Mouse (Mus musculus) heart, embryonic 12.5 days (tissue): ENCODE data around the gene Aanat. TPM values are rescaled to one million over a fixed set of nuclear protein-coding genes. Genes with fewer than 3 reads are reported as not detected.

Experiments
- ATAC-seq: fragments of 200-750 bp; cut with Nextera tagmentation; 2 replicates; pipeline ENCODE4 v1.8.0; 2017; ENCODE audit warnings: moderate TSS enrichment, moderate library complexity; ENCODE audit not compliant: insufficient number of reproducible peaks, low FRiP score
- H3K27ac ChIP-seq: fragments of 300-500 bp; sonication (generic); 2 replicates; pipeline ENCODE4 v1.5.1; 2016; ENCODE audit warnings: mild to moderate bottlenecking, moderate library complexity; ENCODE audit not compliant: poor library complexity, severe bottlenecking
- H3K27me3 ChIP-seq: fragments of 300-500 bp; sonication (generic); replicated peaks from 2 replicates; pipeline ENCODE4 v1.6.1; 2016; ENCODE audit warnings: mild to moderate bottlenecking, moderate library complexity
- H3K36me3 ChIP-seq: fragments of 300-500 bp; sonication (generic); 2 replicates; pipeline ENCODE4 v1.6.1; 2016; ENCODE audit warnings: mild to moderate bottlenecking, moderate library complexity
- H3K4me1 ChIP-seq: fragments of 300-500 bp; sonication (generic); replicated peaks from 2 replicates; pipeline ENCODE4 v1.6.1; 2016; ENCODE audit warnings: mild to moderate bottlenecking
- H3K4me2 ChIP-seq: fragments of 300-500 bp; sonication (generic); 2 replicates; pipeline ENCODE4 v1.6.1; 2016; ENCODE audit warnings: mild to moderate bottlenecking, moderate library complexity
- H3K4me3 ChIP-seq: fragments of 300-500 bp; sonication (generic); 2 replicates; pipeline ENCODE4 v1.5.1; 2016; ENCODE audit warnings: mild to moderate bottlenecking
- H3K9ac ChIP-seq: fragments of 300-500 bp; sonication (generic); 2 replicates; pipeline ENCODE4 v1.6.1; 2016; ENCODE audit warnings: mild to moderate bottlenecking, moderate library complexity
- H3K9me3 ChIP-seq: fragments of 300-500 bp; sonication (generic); replicated peaks from 2 replicates; pipeline ENCODE4 v1.6.1; 2016; ENCODE audit warnings: mild to moderate bottlenecking, moderate library complexity
- WGBS: fragments of 180-500 bp; shearing (Covaris S2); methylation state at CpG from one replicate; pipeline ENCODE4 v1.1.7; 2016; 5-methylcytosine and 5-hydroxymethylcytosine counted together
- polyA plus RNA-seq: library from polyadenylated mRNA; unstranded; fragments of >200 nt; fragmentation: Nextera tagmentation; extraction: Ambion mirVana; gene quantifications from 2 replicates; pipeline ENCODE4 v1.2.1, GENCODE M21; 2016

Aanat gene
- polyA plus RNA-seq, 1 experiment from 2014 or later = not detected

- Histone ChIP-seq H3K9ac (0 out of 2 replicates have a peak overlapping the region, but pooled peaks have one; percentile 21), H3K36me3 (no peaks in the 10 kb centered on the region), H3K4me2 (peak overlapping the region; percentile 23), H3K27ac (peak overlapping the region; percentile 79), H3K9me3 (no peaks in the 10 kb centered on the region), H3K27me3 (no peaks in the 10 kb centered on the region), H3K4me1 (peaks cover 84% of the 10 kb centered on the region), H3K4me3 (no peak overlapping the region)
- 8% methylated on average over 12 of the region's 12 CpGs for WGBS
- ATAC-seq = peak; percentile 68
These were observed 31.9 kb upstream of the Aanat start for GRCm38 (mm10) chr11:116554171-116554878.

- 32% methylated on average over 1 of the region's 1 CpGs for WGBS
- H3K4me3 ChIP-seq = no peak overlapping the region
- no peak overlapping the region for H3K4me2 ChIP-seq
- no peak overlapping the region for H3K27ac ChIP-seq
- H3K27me3 ChIP-seq = no peaks in the 10 kb centered on the region
- no peaks in the 10 kb centered on the region for H3K36me3 ChIP-seq
- H3K4me1 ChIP-seq = peaks cover 72% of the 10 kb centered on the region
- H3K9me3 ChIP-seq = no peaks in the 10 kb centered on the region
- no peak for ATAC-seq
- H3K9ac ChIP-seq = no peak overlapping the region
These were observed 30.7 kb upstream of the Aanat start for GRCm38 (mm10) chr11:116555572-116555971.

GRCm38 (mm10) chr11:116556308-116556707 is 29.9 kb upstream of the Aanat start:
- H3K9me3 ChIP-seq = no peaks in the 10 kb centered on the region
- no peak for ATAC-seq
- peak overlapping the region; percentile 4; the same call in 1 of the 2 replicates for H3K4me2 ChIP-seq
- 0 out of 2 replicates have a peak overlapping the region, but pooled peaks have one; percentile 5 for H3K27ac ChIP-seq
- 29% methylated on average over 6 of the region's 6 CpGs for WGBS
- no peaks in the 10 kb centered on the region for H3K27me3 ChIP-seq
- H3K4me3 ChIP-seq = no peak overlapping the region
- peak overlapping the region; percentile 10; the same call in 1 of the 2 replicates for H3K9ac ChIP-seq
- H3K4me1 ChIP-seq = peaks cover 65% of the 10 kb centered on the region
- H3K36me3 ChIP-seq = no peaks in the 10 kb centered on the region

GRCm38 (mm10) chr11:116565283-116566041 is 20.8 kb upstream of the Aanat start:
- no peaks in the 10 kb centered on the region for H3K9me3 ChIP-seq
- H3K36me3 ChIP-seq = no peaks in the 10 kb centered on the region
- WGBS = 65% methylated on average over 7 of the region's 7 CpGs
- H3K4me2 ChIP-seq = no peak overlapping the region
- H3K9ac ChIP-seq = no peak overlapping the region
- peaks cover 30% of the 10 kb centered on the region for H3K4me1 ChIP-seq
- no peak overlapping the region for H3K27ac ChIP-seq
- H3K27me3 ChIP-seq = no peaks in the 10 kb centered on the region
- ATAC-seq = no peak
- no peak overlapping the region for H3K4me3 ChIP-seq

- Histone ChIP-seq H3K9ac (no peak overlapping the region), H3K27me3 (no peaks in the 10 kb centered on the region), H3K36me3 (no peaks in the 10 kb centered on the region), H3K27ac (no peak overlapping the region), H3K4me3 (no peak overlapping the region), H3K9me3 (no peaks in the 10 kb centered on the region), H3K4me1 (peaks cover 50% of the 10 kb centered on the region), H3K4me2 (no peak overlapping the region)
- WGBS = 71% methylated on average over 8 of the region's 8 CpGs
- ATAC-seq = no peak
These were observed 18.7 kb upstream of the Aanat start for GRCm38 (mm10) chr11:116567531-116567930.

- H3K4me3 ChIP-seq = no peak overlapping the region
- no peaks in the 10 kb centered on the region for H3K36me3 ChIP-seq
- WGBS = 82% methylated on average over 7 of the region's 7 CpGs
- H3K27ac ChIP-seq = no peak overlapping the region
- ATAC-seq = no peak
- no peaks in the 10 kb centered on the region for H3K27me3 ChIP-seq
- no peak overlapping the region for H3K9ac ChIP-seq
- peaks cover 70% of the 10 kb centered on the region for H3K4me1 ChIP-seq
- peak overlapping the region; percentile 7 for H3K4me2 ChIP-seq
- no peaks in the 10 kb centered on the region for H3K9me3 ChIP-seq
These were observed 15.4 kb upstream of the Aanat start for GRCm38 (mm10) chr11:116570821-116571220.

- Histone ChIP-seq H3K4me2 (peak overlapping the region; percentile 22), H3K4me1 (peaks cover 75% of the 10 kb centered on the region)
- WGBS = 62% methylated on average over 19 of the region's 19 CpGs
These were observed 14.2 kb upstream of the Aanat start for GRCm38 (mm10) chr11:116571767-116572679.

GRCm38 (mm10) chr11:116572756-116573543 is 13.3 kb upstream of the Aanat start:
- Histone ChIP-seq H3K4me3 (peak overlapping the region; percentile 4; the same call in 1 of the 2 replicates), H3K4me1 (peaks cover 70% of the 10 kb centered on the region), H3K9ac (peak overlapping the region; percentile 34; the same call in 1 of the 2 replicates), H3K27ac (peak overlapping the region; percentile 68), H3K4me2 (peak overlapping the region; percentile 41), H3K27me3 (no peaks in the 10 kb centered on the region), H3K9me3 (no peaks in the 10 kb centered on the region), H3K36me3 (no peaks in the 10 kb centered on the region)
- ATAC-seq = peak; percentile 86
- WGBS = 44% methylated on average over 12 of the region's 12 CpGs

More at GRCm38 (mm10) chr11:116571767-116572679, 14.2 kb upstream of the Aanat start:
- peak; percentile 66 for ATAC-seq
- Histone ChIP-seq H3K27me3 (no peaks in the 10 kb centered on the region), H3K36me3 (no peaks in the 10 kb centered on the region), H3K9me3 (no peaks in the 10 kb centered on the region), H3K4me3 (peak overlapping the region; percentile 4; the same call in 1 of the 2 replicates), H3K9ac (0 out of 2 replicates have a peak overlapping the region, but pooled peaks have one; percentile 34), H3K27ac (peak overlapping the region; percentile 7; the same call in 1 of the 2 replicates)

- H3K9ac ChIP-seq = no peak overlapping the region
- no peak overlapping the region for H3K4me3 ChIP-seq
- H3K36me3 ChIP-seq = no peaks in the 10 kb centered on the region
- peak overlapping the region; percentile 41 for H3K4me2 ChIP-seq
- H3K27me3 ChIP-seq = no peaks in the 10 kb centered on the region
- ATAC-seq = no peak
- 49% methylated on average over 6 of the region's 6 CpGs for WGBS
- peak overlapping the region; percentile 68 for H3K27ac ChIP-seq
- peaks cover 75% of the 10 kb centered on the region for H3K4me1 ChIP-seq
- H3K9me3 ChIP-seq = no peaks in the 10 kb centered on the region
These were observed 11.7 kb upstream of the Aanat start for GRCm38 (mm10) chr11:116574486-116574885.

- Histone ChIP-seq H3K4me3 (no peak overlapping the region), H3K4me2 (peak overlapping the region; percentile 50; the same call in 1 of the 2 replicates), H3K9ac (no peak overlapping the region), H3K36me3 (no peaks in the 10 kb centered on the region), H3K4me1 (peaks cover 77% of the 10 kb centered on the region), H3K9me3 (no peaks in the 10 kb centered on the region), H3K27me3 (no peaks in the 10 kb centered on the region), H3K27ac (peak overlapping the region; percentile 68; the same call in 1 of the 2 replicates)
- 56% methylated on average over 6 of the region's 6 CpGs for WGBS
- no peak for ATAC-seq
These were observed 11.2 kb upstream of the Aanat start for GRCm38 (mm10) chr11:116574982-116575381.
